Mouse (Mus musculus): ENCODE measurements around the gene Wipf1. TPM values are rescaled to one million over a fixed set of nuclear protein-coding genes. Genes with fewer than 3 reads are reported as not detected.
A peak's percentile ranks its signal among the peaks of the same experiment; 100 is the strongest.

Gene Wipf1
- polyA plus RNA-seq, 1 experiment = 7.8 TPM

DNA sequence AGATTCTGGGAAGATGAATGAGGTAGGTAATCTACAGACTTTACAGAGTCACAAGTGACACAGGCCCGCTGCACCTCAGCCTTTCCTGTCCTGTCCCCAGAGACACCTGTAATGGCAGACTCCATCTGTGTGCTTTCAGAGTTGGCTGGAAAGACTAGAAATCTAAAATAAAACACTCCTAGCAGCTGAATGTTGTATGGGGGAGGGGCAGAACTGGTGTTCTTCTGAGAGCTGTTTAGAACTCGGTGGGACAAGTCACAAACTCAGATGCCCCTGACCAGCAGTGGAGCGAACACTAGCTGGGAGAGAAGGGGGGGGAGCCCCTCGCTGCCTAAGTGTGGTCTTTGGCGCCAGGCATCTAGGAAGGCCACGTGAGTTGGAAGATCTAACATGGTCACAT lies 42.4 kb upstream of the Wipf1 start:
- no peak for TF ChIP-seq CTCF (IDR thresholded peaks at IDR 0.05; ENCODE audit: low read depth, low read length)
- no peak for TF ChIP-seq POLR2A (IDR thresholded peaks at IDR 0.05; ENCODE audit: insufficient read depth, low read length)
- TF ChIP-seq EP300 (IDR thresholded peaks at IDR 0.05; ENCODE audit: insufficient read depth, low read depth, low read length) = no peak
- Histone ChIP-seq H3K9me3 (replicated peaks; ENCODE audit: control insufficient read depth, insufficient read depth, low read length, poor library complexity, severe bottlenecking) (no peaks in the 10 kb centered on the region), H3K9ac (ENCODE audit: low read depth, poor library complexity, severe bottlenecking) (no peak overlapping the region), H3K4me3 (ENCODE audit: low read depth, low read length) (no peak overlapping the region), H3K27ac (ENCODE audit: insufficient read depth, low read length) (no peak overlapping the region), H3K27me3 (ENCODE audit: control insufficient read depth, insufficient read depth, low read length, poor library complexity, severe bottlenecking) (no peaks in the 10 kb centered on the region), H3K4me1 (ENCODE audit: control insufficient read depth, insufficient read depth, low read length) (no peaks in the 10 kb centered on the region), H3K36me3 (ENCODE audit: control insufficient read depth, insufficient read depth, low read length, poor library complexity, severe bottlenecking) (no peaks in the 10 kb centered on the region)

DNA sequence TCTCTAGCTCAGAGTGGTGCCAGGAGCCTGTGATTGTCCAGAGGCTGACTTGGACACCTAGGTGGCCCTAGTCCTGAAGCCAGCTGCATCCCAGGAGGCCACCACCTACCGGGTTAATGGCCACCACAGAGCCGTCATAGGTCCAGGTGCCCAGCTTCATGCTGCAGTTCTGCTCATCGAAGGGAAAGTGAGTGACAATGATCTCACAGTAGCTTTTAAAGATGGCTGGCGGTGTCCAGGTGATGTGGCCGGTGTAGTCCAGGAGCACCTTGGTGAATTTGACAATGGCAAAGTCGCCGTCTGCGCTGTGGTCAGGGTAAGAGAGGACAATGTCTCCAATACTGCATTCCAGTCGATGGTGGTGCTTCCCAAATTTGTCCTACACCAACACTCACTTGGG lies 41.8 kb upstream of the Wipf1 start:
- Histone ChIP-seq H3K36me3 (ENCODE audit: control insufficient read depth, insufficient read depth, low read length, poor library complexity, severe bottlenecking) (no peaks in the 10 kb centered on the region), H3K4me1 (ENCODE audit: control insufficient read depth, insufficient read depth, low read length) (no peaks in the 10 kb centered on the region), H3K4me3 (ENCODE audit: low read depth, low read length) (no peak overlapping the region), H3K27me3 (ENCODE audit: control insufficient read depth, insufficient read depth, low read length, poor library complexity, severe bottlenecking) (no peaks in the 10 kb centered on the region), H3K27ac (ENCODE audit: insufficient read depth, low read length) (no peak overlapping the region), H3K9me3 (replicated peaks; ENCODE audit: control insufficient read depth, insufficient read depth, low read length, poor library complexity, severe bottlenecking) (no peaks in the 10 kb centered on the region), H3K9ac (ENCODE audit: low read depth, poor library complexity, severe bottlenecking) (no peak overlapping the region)
- no peak for TF ChIP-seq CTCF (IDR thresholded peaks at IDR 0.05; ENCODE audit: low read depth, low read length)
- TF ChIP-seq EP300 (IDR thresholded peaks at IDR 0.05; ENCODE audit: insufficient read depth, low read depth, low read length) = no peak
- TF ChIP-seq POLR2A (IDR thresholded peaks at IDR 0.05; ENCODE audit: insufficient read depth, low read length) = no peak

GRCm38 (mm10) chr2:73566989-73567605 lies 37.6 kb upstream of the Wipf1 start:
- H3K4me1 ChIP-seq (ENCODE audit: control insufficient read depth, insufficient read depth, low read length) = no peaks in the 10 kb centered on the region
- H3K27me3 ChIP-seq (ENCODE audit: control insufficient read depth, insufficient read depth, low read length, poor library complexity, severe bottlenecking) = no peaks in the 10 kb centered on the region
- peak; percentile 81 for TF ChIP-seq CTCF (IDR thresholded peaks at IDR 0.05; ENCODE audit: low read depth, low read length)
- TF ChIP-seq POLR2A (IDR thresholded peaks at IDR 0.05; ENCODE audit: insufficient read depth, low read length) = no peak
- no peak for TF ChIP-seq EP300 (IDR thresholded peaks at IDR 0.05; ENCODE audit: insufficient read depth, low read depth, low read length)
- H3K4me3 ChIP-seq (ENCODE audit: low read depth, low read length) = no peak overlapping the region
- H3K27ac ChIP-seq (ENCODE audit: insufficient read depth, low read length) = no peak overlapping the region
- H3K36me3 ChIP-seq (ENCODE audit: control insufficient read depth, insufficient read depth, low read length, poor library complexity, severe bottlenecking) = no peaks in the 10 kb centered on the region
- H3K9me3 ChIP-seq (replicated peaks; ENCODE audit: control insufficient read depth, insufficient read depth, low read length, poor library complexity, severe bottlenecking) = no peaks in the 10 kb centered on the region
- H3K9ac ChIP-seq (ENCODE audit: low read depth, poor library complexity, severe bottlenecking) = no peak overlapping the region

- H3K4me1 ChIP-seq (ENCODE audit: control insufficient read depth, insufficient read depth, low read length) = no peaks in the 10 kb centered on the region
- TF ChIP-seq CTCF (IDR thresholded peaks at IDR 0.05; ENCODE audit: low read depth, low read length) = peak; percentile 80
- TF ChIP-seq EP300 (IDR thresholded peaks at IDR 0.05; ENCODE audit: insufficient read depth, low read depth, low read length) = no peak
These were observed 36.6 kb upstream of the Wipf1 start for GRCm38 (mm10) chr2:73566162-73566561.

DNA sequence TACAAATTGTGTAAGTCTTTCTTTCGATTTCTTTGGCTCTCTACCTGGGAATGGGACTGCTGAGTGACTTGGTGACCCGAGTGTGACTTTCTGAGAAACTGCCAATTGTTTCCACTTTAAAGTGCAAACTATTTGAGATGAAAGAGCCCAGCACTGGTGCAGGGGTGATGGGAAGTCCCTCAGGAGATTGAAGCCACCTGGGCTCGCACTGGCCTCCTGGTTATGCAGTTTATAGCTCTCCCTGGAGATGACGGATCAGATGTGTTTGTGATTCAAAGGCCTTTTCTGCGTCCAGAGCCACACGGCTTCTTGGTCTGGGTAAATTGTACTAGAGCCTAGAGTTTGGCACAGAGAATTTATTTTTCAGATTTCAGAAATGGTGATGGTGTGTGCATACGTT lies 34.2 kb upstream of the Wipf1 start:
- H3K4me1 ChIP-seq (ENCODE audit: control insufficient read depth, insufficient read depth, low read length) = peaks cover 4% of the 10 kb centered on the region
- H3K9ac ChIP-seq (ENCODE audit: low read depth, poor library complexity, severe bottlenecking) = no peak overlapping the region
- H3K27me3 ChIP-seq (ENCODE audit: control insufficient read depth, insufficient read depth, low read length, poor library complexity, severe bottlenecking) = no peaks in the 10 kb centered on the region
- no peaks in the 10 kb centered on the region for H3K36me3 ChIP-seq (ENCODE audit: control insufficient read depth, insufficient read depth, low read length, poor library complexity, severe bottlenecking)
- H3K4me3 ChIP-seq (ENCODE audit: low read depth, low read length) = no peak overlapping the region
- no peaks in the 10 kb centered on the region for H3K9me3 ChIP-seq (replicated peaks; ENCODE audit: control insufficient read depth, insufficient read depth, low read length, poor library complexity, severe bottlenecking)
- no peak for TF ChIP-seq EP300 (IDR thresholded peaks at IDR 0.05; ENCODE audit: insufficient read depth, low read depth, low read length)
- TF ChIP-seq CTCF (IDR thresholded peaks at IDR 0.05; ENCODE audit: low read depth, low read length) = no peak
- TF ChIP-seq POLR2A (IDR thresholded peaks at IDR 0.05; ENCODE audit: insufficient read depth, low read length) = no peak
- no peak overlapping the region for H3K27ac ChIP-seq (ENCODE audit: insufficient read depth, low read length)

More at GRCm38 (mm10) chr2:73566162-73566561, 36.6 kb upstream of the Wipf1 start:
- Histone ChIP-seq H3K27ac (ENCODE audit: insufficient read depth, low read length) (no peak overlapping the region), H3K9me3 (replicated peaks; ENCODE audit: control insufficient read depth, insufficient read depth, low read length, poor library complexity, severe bottlenecking) (no peaks in the 10 kb centered on the region), H3K4me3 (ENCODE audit: low read depth, low read length) (no peak overlapping the region), H3K27me3 (ENCODE audit: control insufficient read depth, insufficient read depth, low read length, poor library complexity, severe bottlenecking) (no peaks in the 10 kb centered on the region), H3K36me3 (ENCODE audit: control insufficient read depth, insufficient read depth, low read length, poor library complexity, severe bottlenecking) (no peaks in the 10 kb centered on the region), H3K9ac (ENCODE audit: low read depth, poor library complexity, severe bottlenecking) (no peak overlapping the region)

- TF ChIP-seq POLR2A (IDR thresholded peaks at IDR 0.05; ENCODE audit: insufficient read depth, low read length) (no peak), EP300 (IDR thresholded peaks at IDR 0.05; ENCODE audit: insufficient read depth, low read depth, low read length) (no peak), CTCF (IDR thresholded peaks at IDR 0.05; ENCODE audit: low read depth, low read length) (no peak)
- Histone ChIP-seq H3K4me1 (ENCODE audit: control insufficient read depth, insufficient read depth, low read length) (peaks cover 4% of the 10 kb centered on the region), H3K27me3 (ENCODE audit: control insufficient read depth, insufficient read depth, low read length, poor library complexity, severe bottlenecking) (no peaks in the 10 kb centered on the region), H3K36me3 (ENCODE audit: control insufficient read depth, insufficient read depth, low read length, poor library complexity, severe bottlenecking) (no peaks in the 10 kb centered on the region), H3K4me3 (ENCODE audit: low read depth, low read length) (no peak overlapping the region), H3K9me3 (replicated peaks; ENCODE audit: control insufficient read depth, insufficient read depth, low read length, poor library complexity, severe bottlenecking) (no peaks in the 10 kb centered on the region), H3K27ac (ENCODE audit: insufficient read depth, low read length) (no peak overlapping the region), H3K9ac (ENCODE audit: low read depth, poor library complexity, severe bottlenecking) (0 out of 2 replicates have a peak overlapping the region, but pooled peaks have one; percentile 47)
These were observed 33.1 kb upstream of the Wipf1 start for GRCm38 (mm10) chr2:73562656-73563055.
